Mouse (Mus musculus) embryonic facial prominence, embryonic 10.5 days (tissue): Measurements from ENCODE around the gene Washc4. TPM values are rescaled to one million over a fixed set of nuclear protein-coding genes. Genes with fewer than 3 reads are reported as not detected.

ENCODE experiments used
- DNase-seq: peaks from one replicate; pipeline ENCODE4 v3.0.0-alpha.2; 2017; ENCODE audit warnings: low spot score
- H3K27ac ChIP-seq: fragments of 300-500 bp; sonication (generic); replicated peaks from 2 replicates; pipeline ENCODE4 v1.5.1; 2016; ENCODE audit warnings: mild to moderate bottlenecking
- H3K27me3 ChIP-seq: fragments of 300-500 bp; sonication (generic); replicated peaks from 2 replicates; pipeline ENCODE4 v1.6.1; 2016; ENCODE audit warnings: low read depth, mild to moderate bottlenecking; ENCODE audit not compliant: poor library complexity, severe bottlenecking
- H3K36me3 ChIP-seq: fragments of 300-500 bp; sonication (generic); replicated peaks from 2 replicates; pipeline ENCODE4 v1.6.1; 2016; ENCODE audit warnings: mild to moderate bottlenecking, moderate library complexity
- H3K4me1 ChIP-seq: fragments of 300-500 bp; sonication (generic); 2 replicates; pipeline ENCODE4 v1.6.1; 2016
- H3K4me3 ChIP-seq: fragments of 300-500 bp; sonication (generic); 2 replicates; pipeline ENCODE4 v1.5.1; 2016; ENCODE audit warnings: mild to moderate bottlenecking, moderate library complexity
- H3K9me3 ChIP-seq: fragments of 300-500 bp; sonication (generic); 2 replicates; pipeline ENCODE4 v1.6.1; 2016; ENCODE audit warnings: mild to moderate bottlenecking
- WGBS: fragments of 180-500 bp; shearing (Covaris S2); methylation state at CpG from one replicate; pipeline ENCODE4 v1.1.7; 2016; 5-methylcytosine and 5-hydroxymethylcytosine counted together
- polyA plus RNA-seq: library from polyadenylated mRNA; unstranded; fragments of >200 nt; fragmentation: Nextera tagmentation; extraction: Ambion mirVana; gene quantifications from 2 replicates; pipeline ENCODE4 v1.2.1, GENCODE M21; 2016

Gene Washc4
- polyA plus RNA-seq, 1 experiment from 2014 or later: 40.7 TPM

DNA sequence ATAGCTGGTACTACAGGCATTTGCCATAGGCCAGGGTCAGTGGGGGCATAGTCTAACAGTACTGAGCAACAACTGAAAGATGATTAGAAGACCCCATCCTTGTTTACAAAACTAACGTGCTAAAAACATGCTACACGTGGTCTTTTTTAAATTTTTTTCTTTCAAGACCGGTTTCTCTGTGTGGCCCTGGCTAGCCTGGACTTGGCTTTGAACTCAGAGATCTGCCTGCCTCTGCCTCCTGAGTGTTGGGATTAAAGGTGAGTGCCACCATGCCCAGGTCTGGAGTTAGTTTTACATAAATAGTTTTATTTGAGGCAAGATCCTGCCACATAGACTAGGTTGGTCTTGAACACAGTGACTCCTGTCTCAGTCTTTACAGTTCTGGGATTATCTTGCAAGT is 63.6 kb downstream of the Washc4 start:
- Histone ChIP-seq H3K4me1 (no peaks in the 10 kb centered on the region), H3K27me3 (no peaks in the 10 kb centered on the region), H3K9me3 (no peaks in the 10 kb centered on the region), H3K27ac (no peak overlapping the region), H3K4me3 (no peak overlapping the region), H3K36me3 (peaks cover 88% of the 10 kb centered on the region)
- WGBS: 95% methylated on average over 3 of the region's 3 CpGs
- DNase-seq: no peak

DNA sequence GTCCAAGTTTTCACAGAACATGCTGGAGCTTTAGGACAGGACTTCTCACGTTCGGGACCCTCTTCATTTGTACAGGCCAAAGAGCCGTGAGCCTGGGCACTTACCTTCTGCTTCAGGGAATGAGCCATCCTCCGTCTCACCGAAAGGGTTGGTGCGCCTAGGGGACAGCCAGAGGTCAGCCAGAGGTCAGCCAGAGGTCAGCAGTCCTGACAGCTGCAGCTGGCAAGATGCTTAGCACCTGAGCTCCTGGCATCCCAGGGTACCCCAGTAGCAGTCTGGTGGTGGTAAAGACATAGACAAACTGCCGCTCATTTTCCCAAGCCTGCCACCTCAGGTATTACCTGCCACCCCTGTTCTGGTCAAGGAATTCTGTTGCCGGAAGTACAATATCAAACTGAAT is 65.0 kb downstream of the Washc4 start:
- DNase-seq: no peak
- no peaks in the 10 kb centered on the region for H3K9me3 ChIP-seq
- H3K36me3 ChIP-seq: peaks cover 92% of the 10 kb centered on the region
- no peaks in the 10 kb centered on the region for H3K27me3 ChIP-seq
- 79% methylated on average over 8 of the region's 8 CpGs for WGBS
- no peak overlapping the region for H3K4me3 ChIP-seq
- H3K27ac ChIP-seq: no peak overlapping the region
- no peaks in the 10 kb centered on the region for H3K4me1 ChIP-seq

DNA sequence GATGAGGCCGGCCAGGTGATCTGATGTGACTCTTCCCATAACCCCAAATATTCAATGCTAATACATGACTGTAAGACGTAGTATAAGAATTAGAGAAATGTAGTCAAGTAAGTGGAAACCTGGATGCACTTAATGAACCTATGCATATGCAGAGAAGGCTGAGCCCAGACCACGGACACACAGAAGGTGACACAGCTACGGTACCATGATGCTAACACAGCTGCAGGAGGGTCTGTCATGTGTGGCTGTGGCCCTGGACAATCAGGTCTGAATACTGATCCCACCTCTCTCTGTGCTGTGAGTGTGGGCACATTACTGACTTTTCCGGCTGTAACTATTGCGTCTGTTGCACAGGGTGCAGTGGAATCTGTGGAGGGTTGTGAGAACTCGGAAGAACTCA is 67.0 kb downstream of the Washc4 start:
- Histone ChIP-seq H3K27ac (no peak overlapping the region), H3K4me3 (no peak overlapping the region), H3K36me3 (peaks cover 91% of the 10 kb centered on the region), H3K9me3 (no peaks in the 10 kb centered on the region), H3K27me3 (no peaks in the 10 kb centered on the region), H3K4me1 (no peaks in the 10 kb centered on the region)
- DNase-seq: no peak
- WGBS: 97% methylated on average over 7 of the region's 7 CpGs

DNA sequence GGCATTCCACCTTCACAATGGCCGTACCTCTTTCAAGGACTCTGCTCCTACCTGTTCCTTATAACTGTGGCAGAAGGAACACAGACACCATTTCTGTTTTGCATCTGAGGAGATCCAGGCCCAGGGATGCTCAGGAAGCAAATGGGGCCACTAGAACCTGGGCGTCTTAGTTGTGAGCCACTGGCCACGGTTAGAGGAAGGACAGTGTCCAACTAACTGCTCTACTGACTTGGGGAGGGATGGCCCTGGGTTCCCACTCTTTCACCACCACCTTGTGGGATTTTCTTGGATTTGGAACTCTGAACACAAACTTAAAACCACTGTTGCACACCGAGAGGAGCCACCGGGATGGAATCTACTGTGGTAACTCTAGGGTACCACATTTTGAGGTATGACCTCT is 68.3 kb downstream of the Washc4 start:
- Histone ChIP-seq H3K9me3 (no peaks in the 10 kb centered on the region), H3K36me3 (peaks cover 91% of the 10 kb centered on the region), H3K27ac (no peak overlapping the region), H3K4me1 (no peaks in the 10 kb centered on the region), H3K27me3 (no peaks in the 10 kb centered on the region), H3K4me3 (no peak overlapping the region)
- no peak for DNase-seq
- WGBS: 95% methylated on average over 5 of the region's 5 CpGs

DNA sequence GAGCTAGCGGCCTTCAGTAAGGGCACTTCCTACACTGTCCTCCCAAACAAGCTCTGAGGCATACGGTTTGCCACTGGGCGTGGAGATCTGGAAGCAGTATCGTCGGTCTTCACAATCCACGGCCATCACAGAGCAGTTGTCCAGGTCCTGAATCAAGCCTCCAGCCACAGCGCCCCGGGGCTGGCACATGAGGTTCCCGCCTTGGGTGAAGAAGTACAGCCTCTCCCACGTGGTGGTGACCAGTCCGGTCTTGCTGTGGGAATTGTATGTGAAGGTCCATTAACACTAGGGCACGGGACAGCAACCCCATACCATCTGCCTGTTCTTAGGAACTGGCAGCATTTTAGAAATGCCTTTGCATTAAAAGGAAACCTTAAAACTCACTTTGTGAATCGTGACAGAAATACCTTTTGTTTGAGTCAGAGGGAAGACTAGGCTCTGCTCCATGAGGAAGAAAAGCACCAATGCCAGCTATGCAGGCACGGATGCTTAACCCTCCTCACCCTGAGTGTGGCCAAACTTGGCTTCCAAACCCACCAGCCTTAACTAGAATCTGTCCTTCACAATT is 69.2 kb downstream of the Washc4 start:
- Histone ChIP-seq H3K4me1 (no peaks in the 10 kb centered on the region), H3K27ac (no peak overlapping the region), H3K9me3 (no peaks in the 10 kb centered on the region), H3K4me3 (no peak overlapping the region), H3K27me3 (no peaks in the 10 kb centered on the region), H3K36me3 (peaks cover 88% of the 10 kb centered on the region)
- 91% methylated on average over 14 of the region's 14 CpGs for WGBS
- DNase-seq: no peak

DNA sequence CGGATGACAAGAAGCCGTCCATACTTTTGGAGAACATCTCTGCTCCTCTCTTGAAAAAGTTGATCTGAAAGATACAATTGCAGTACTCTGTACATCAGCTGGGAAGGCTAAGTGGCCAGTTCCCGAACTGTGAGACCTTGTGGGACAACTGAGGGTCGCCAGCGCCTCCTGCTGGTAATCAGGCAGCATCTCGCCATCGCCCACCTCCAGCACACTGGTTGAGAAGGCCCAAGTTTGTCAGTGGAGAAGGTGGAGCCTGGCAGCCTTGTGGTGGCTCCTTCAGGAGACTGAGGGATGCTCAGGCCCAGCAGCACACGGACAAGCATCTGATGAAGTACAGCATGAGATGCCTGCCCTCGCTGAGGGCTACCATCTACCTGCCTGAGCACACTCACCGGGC is 73.8 kb downstream of the Washc4 start:
- peaks cover 72% of the 10 kb centered on the region for H3K36me3 ChIP-seq
- H3K4me3 ChIP-seq: no peak overlapping the region
- no peaks in the 10 kb centered on the region for H3K9me3 ChIP-seq
- 47% methylated on average over 10 of the region's 10 CpGs for WGBS
- H3K27me3 ChIP-seq: no peaks in the 10 kb centered on the region
- 0 out of 2 replicates have a peak, but pooled peaks cover 6% of the 10 kb centered on the region for H3K4me1 ChIP-seq
- H3K27ac ChIP-seq: no peak overlapping the region
- DNase-seq: peak; percentile 54

DNA sequence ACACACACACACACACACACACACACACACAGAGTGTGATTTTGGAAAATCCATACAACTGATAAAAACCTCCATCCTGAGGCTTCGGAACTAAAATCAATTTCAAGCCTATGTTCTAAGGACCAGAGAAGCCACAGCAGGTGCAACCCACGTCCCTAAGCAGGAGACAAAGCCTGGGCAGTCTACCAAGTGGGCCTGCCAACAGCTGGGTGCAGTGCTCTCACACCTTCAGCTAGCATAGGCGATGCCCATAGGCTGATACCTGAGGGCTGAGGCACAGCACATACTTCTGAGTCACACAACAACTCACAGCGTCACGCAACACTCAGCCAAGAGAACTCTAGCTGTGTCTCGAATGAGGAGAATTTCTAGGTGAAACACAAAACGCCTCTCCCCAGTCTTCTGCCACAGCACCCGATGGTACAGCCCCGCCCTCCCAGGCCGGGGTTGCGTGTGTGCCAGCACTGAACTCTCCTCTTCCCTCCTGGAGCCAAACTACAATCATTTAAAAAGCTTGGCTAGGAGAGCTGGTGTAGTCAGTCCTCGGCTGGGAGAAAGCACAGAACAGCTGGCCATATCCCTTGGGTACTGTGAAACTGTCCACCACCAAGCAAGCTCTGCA is 75.4 kb downstream of the Washc4 start:
- no peaks in the 10 kb centered on the region for H3K27me3 ChIP-seq
- no peak overlapping the region for H3K27ac ChIP-seq
- H3K4me1 ChIP-seq: 0 out of 2 replicates have a peak, but pooled peaks cover 6% of the 10 kb centered on the region
- peaks cover 59% of the 10 kb centered on the region for H3K36me3 ChIP-seq
- H3K4me3 ChIP-seq: no peak overlapping the region
- 91% methylated on average over 12 of the region's 12 CpGs for WGBS
- no peak for DNase-seq
- H3K9me3 ChIP-seq: no peaks in the 10 kb centered on the region

DNA sequence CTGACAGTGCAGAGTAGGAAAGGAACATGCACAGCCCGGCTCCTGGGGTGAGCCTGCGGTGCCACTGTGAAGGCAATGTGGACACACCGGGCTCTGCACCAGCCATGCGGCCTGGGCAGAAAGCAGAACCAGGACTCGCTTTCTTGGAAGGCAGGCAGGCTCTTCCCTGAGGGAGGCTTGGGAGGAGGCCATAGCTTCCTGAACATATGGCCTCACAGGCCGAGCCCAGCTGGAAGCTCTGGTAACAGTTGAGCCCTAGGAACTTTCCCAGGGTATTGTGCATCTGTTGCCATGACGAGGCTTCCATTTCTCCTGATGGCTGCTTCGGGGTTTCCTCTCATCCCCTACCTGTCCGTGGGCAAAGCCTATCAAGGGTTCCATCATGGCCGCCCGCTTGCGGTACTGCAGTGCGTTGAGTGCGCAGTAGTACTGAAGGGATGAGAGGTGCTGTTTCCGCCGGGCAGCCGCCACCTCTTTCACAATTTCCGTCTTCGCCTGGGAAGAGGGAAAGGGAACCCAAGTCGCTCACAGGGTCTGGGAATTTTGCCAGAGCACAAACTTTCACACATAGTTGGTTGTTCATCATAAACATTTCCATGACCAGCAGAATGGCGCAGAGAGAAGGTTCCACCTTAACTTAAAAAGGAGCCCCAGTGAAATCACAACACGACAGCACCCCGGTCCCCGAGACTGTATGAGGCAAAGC is 77.0 kb downstream of the Washc4 start:
- 92% methylated on average over 24 of the region's 24 CpGs for WGBS
- no peaks in the 10 kb centered on the region for H3K27me3 ChIP-seq
- peaks cover 58% of the 10 kb centered on the region for H3K36me3 ChIP-seq
- H3K4me3 ChIP-seq: no peak overlapping the region
- DNase-seq: no peak
- 0 out of 2 replicates have a peak, but pooled peaks cover 6% of the 10 kb centered on the region for H3K4me1 ChIP-seq
- H3K27ac ChIP-seq: no peak overlapping the region; the same call in 1 of the 2 replicates
- H3K9me3 ChIP-seq: no peaks in the 10 kb centered on the region

DNA sequence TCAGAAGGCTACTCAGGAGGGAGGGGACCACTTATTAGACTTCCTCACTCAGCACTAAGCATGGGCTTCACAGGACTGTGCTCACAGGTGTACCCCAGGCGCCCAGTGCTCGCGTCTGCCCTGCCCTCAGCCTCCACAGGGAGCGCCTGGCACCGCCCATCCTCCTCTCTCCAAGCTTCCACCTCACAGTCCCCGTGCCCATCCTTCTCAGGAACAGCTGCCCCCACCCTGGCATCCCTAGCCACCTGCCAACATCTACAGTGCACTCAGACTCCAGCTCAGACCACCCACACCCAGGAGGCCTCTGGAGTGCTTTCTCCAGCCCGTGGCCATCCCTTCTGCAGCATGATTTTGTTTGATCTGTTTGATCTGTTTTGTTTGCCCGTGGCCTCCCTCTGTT is 80.5 kb downstream of the Washc4 start:
- 85% methylated on average over 8 of the region's 8 CpGs for WGBS
- 0 out of 2 replicates have a peak, but pooled peaks cover 6% of the 10 kb centered on the region for H3K4me1 ChIP-seq
- peaks cover 69% of the 10 kb centered on the region for H3K36me3 ChIP-seq
- no peaks in the 10 kb centered on the region for H3K9me3 ChIP-seq
- DNase-seq: no peak
- no peaks in the 10 kb centered on the region for H3K27me3 ChIP-seq
- H3K27ac ChIP-seq: no peak overlapping the region
- no peak overlapping the region for H3K4me3 ChIP-seq

DNA sequence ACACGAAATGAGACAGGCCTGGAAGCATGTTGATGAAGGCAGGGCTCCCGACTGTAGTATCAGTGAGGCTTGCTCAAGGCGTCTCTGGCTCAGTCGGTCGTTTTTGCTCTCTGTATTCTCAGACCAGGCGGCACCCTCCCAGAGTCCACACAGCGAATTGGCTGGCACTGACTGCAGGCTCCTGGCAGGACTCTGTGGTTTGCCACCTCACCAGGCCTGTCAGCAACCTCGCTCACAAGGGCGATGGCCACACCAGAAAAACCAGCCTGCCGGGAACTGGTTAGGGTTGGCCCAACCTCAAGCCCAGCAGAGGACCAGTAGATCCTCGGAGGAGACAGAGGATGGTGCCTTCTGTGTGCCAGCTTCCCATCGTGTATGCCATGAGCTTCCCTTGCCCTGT is 81.3 kb downstream of the Washc4 start:
- Histone ChIP-seq H3K4me3 (no peak overlapping the region), H3K36me3 (peaks cover 72% of the 10 kb centered on the region), H3K27ac (no peak overlapping the region), H3K9me3 (no peaks in the 10 kb centered on the region), H3K27me3 (no peaks in the 10 kb centered on the region), H3K4me1 (0 out of 2 replicates have a peak, but pooled peaks cover 6% of the 10 kb centered on the region)
- 92% methylated on average over 12 of the region's 12 CpGs for WGBS
- DNase-seq: no peak

DNA sequence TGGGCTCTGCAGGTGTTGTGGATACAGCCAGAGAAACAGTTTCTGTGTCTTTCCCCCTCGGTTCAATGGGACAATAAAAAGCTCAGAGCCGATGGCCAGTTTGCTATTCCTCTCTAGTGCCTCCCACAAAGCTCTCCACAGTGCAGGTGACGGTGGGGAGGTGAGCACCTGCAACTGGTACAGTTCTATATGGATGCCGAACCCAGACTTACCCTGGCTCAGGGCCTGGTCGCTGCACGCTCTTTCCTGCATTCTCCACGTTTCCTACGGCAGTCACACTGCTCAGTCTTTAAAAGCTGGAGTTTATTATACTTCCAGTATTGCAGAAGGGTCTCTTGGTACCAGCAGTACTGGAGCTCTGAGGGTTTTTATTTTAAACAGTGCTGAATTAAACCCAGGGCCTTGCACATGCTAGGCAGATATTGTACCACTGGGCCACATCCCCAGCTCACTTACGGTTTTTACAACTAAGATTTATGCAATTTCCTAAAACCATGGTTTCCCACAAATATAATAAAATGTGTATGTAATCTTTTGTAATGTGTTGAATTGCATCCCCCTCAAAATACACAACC is 83.6 kb downstream of the Washc4 start:
- Histone ChIP-seq H3K27me3 (no peaks in the 10 kb centered on the region), H3K9me3 (no peaks in the 10 kb centered on the region), H3K4me3 (no peak overlapping the region), H3K36me3 (peaks cover 64% of the 10 kb centered on the region), H3K4me1 (no peaks in the 10 kb centered on the region), H3K27ac (no peak overlapping the region)
- DNase-seq: no peak
- WGBS: 91% methylated on average over 9 of the region's 9 CpGs

DNA sequence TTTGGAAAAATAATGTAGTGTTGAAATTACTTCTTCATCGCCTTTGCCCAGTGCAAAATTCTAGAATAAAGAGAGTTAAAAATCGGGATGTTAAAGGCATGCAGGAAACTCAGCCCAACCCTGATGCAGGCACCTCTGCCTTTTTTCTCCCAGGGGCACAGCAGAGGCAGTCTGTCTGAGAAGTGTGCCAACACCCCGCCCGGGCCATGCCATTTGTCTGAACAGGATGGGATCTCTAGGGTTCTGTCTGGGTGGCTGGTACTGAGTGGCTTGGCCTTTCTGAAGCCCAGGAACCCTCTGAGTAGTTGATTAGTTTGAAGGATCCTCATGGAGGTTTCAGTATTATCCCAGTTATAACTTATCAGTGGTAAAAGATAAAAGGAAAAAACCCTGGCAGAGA is 84.7 kb downstream of the Washc4 start:
- no peak overlapping the region for H3K4me3 ChIP-seq
- H3K9me3 ChIP-seq: no peaks in the 10 kb centered on the region
- no peaks in the 10 kb centered on the region for H3K27me3 ChIP-seq
- DNase-seq: no peak
- peaks cover 67% of the 10 kb centered on the region for H3K36me3 ChIP-seq
- 89% methylated on average over 4 of the region's 4 CpGs for WGBS
- no peak overlapping the region for H3K27ac ChIP-seq
- H3K4me1 ChIP-seq: peaks cover 5% of the 10 kb centered on the region; the same call in 1 of the 2 replicates
